Mouse (Mus musculus): ENCODE data around the gene Stard5.

Gene Stard5

GRCm38 (mm10) chr7:83631828-83632681, at the start of gene Stard5:
Gene Stard5, plus strand, starts transcription at chr7:83631959.
- DNase-seq (ENCODE audit: low read depth, low spot score), result peak; percentile 91

- peak; percentile 16 for DNase-seq (ENCODE audit: low read depth, low spot score)
Measured at GRCm38 (mm10) chr7:83584639-83585471, 46.9 kb upstream of the Stard5 start, which contains the start of gene Tmc3. Gene Tmc3, plus strand, starts transcription at chr7:83584927.

- no peak for DNase-seq (ENCODE audit: low read depth, low spot score)
Measured at GRCm38 (mm10) chr7:83594056-83594455, 37.7 kb upstream of the Stard5 start.

- DNase-seq (ENCODE audit: low read depth, low spot score), result no peak
Measured at GRCm38 (mm10) chr7:83597063-83597462, 34.7 kb upstream of the Stard5 start.

- no peak for DNase-seq (ENCODE audit: low read depth, low spot score)
Measured at GRCm38 (mm10) chr7:83598997-83599912, 32.5 kb upstream of the Stard5 start.

- peak; percentile 33 for DNase-seq (ENCODE audit: low read depth, low spot score)
Measured at GRCm38 (mm10) chr7:83599913-83600286, 31.9 kb upstream of the Stard5 start.

GRCm38 (mm10) chr7:83604180-83604944, 27.4 kb upstream of the Stard5 start:
- DNase-seq (ENCODE audit: low read depth, low spot score), result no peak

- no peak for DNase-seq (ENCODE audit: low read depth, low spot score)
Measured at GRCm38 (mm10) chr7:83606796-83607195, 25.0 kb upstream of the Stard5 start.

- no peak for DNase-seq (ENCODE audit: low read depth, low spot score)
Measured at GRCm38 (mm10) chr7:83609891-83610290, 21.9 kb upstream of the Stard5 start.

- DNase-seq (ENCODE audit: low read depth, low spot score), result no peak
Measured at GRCm38 (mm10) chr7:83611886-83612285, 19.9 kb upstream of the Stard5 start.

- no peak for DNase-seq (ENCODE audit: low read depth, low spot score)
Measured at GRCm38 (mm10) chr7:83615272-83615671, 16.5 kb upstream of the Stard5 start.

GRCm38 (mm10) chr7:83615815-83616214, 15.9 kb upstream of the Stard5 start:
- no peak for DNase-seq (ENCODE audit: low read depth, low spot score)

GRCm38 (mm10) chr7:83616268-83616667, 15.5 kb upstream of the Stard5 start:
- no peak for DNase-seq (ENCODE audit: low read depth, low spot score)

- DNase-seq (ENCODE audit: low read depth, low spot score), result no peak
Measured at GRCm38 (mm10) chr7:83618709-83619108, 13.1 kb upstream of the Stard5 start.

GRCm38 (mm10) chr7:83622582-83622981, 9.2 kb upstream of the Stard5 start:
- no peak for DNase-seq (ENCODE audit: low read depth, low spot score)

GRCm38 (mm10) chr7:83624065-83624464, 7.7 kb upstream of the Stard5 start:
- DNase-seq (ENCODE audit: low read depth, low spot score), result no peak

- DNase-seq (ENCODE audit: low read depth, low spot score), result no peak
Measured at GRCm38 (mm10) chr7:83626557-83627257, 5.1 kb upstream of the Stard5 start.

- no peak for DNase-seq (ENCODE audit: low read depth, low spot score)
Measured at GRCm38 (mm10) chr7:83627369-83627768, 4.4 kb upstream of the Stard5 start.

- DNase-seq (ENCODE audit: low read depth, low spot score), result peak; percentile 4
Measured at GRCm38 (mm10) chr7:83631073-83631827, 509 bp upstream of the Stard5 start.

All from forelimb bud, embryonic 11.5 days (tissue).